Mouse (Mus musculus) E14TG2a.4 (cell line): ENCODE results near the gene Prrx2.
"Not testable (repeated sequence)": the region's sequence is repeated elsewhere in the genome, so short reads cannot be mapped to it uniquely, and the experiment has no call there.

Experiments
- H3K27me3 ChIP-seq: 2 replicates; pipeline ENCODE4 v1.6.1; 2014; ENCODE audit warnings: low read length, control low read depth; ENCODE audit not compliant: insufficient read depth
- H3K36me3 ChIP-seq: 2 replicates; pipeline ENCODE4 v1.6.1; 2014; ENCODE audit warnings: low read length, control low read depth; ENCODE audit not compliant: insufficient read depth
- H3K4me1 ChIP-seq: replicated peaks from 2 replicates; pipeline ENCODE4 v1.6.1; 2014; ENCODE audit warnings: low read depth, low read length, control low read depth
- H3K4me3 ChIP-seq: replicated peaks from 2 replicates; pipeline ENCODE4 v1.5.1; 2014; ENCODE audit warnings: mild to moderate bottlenecking, low read length
- H3K9me3 ChIP-seq: 2 replicates; pipeline ENCODE4 v1.6.1; 2014; ENCODE audit warnings: low read length, control low read depth
- CTCF ChIP-seq: conservative IDR thresholded peaks from 2 replicates; pipeline ENCODE4 v1.5.1; 2014; ENCODE audit warnings: low read length
- NANOG ChIP-seq: IDR thresholded peaks from 2 replicates; pipeline ENCODE4 v1.6.1; 2014; ENCODE audit warnings: borderline replicate concordance, low read length, mixed read lengths
- POU5F1 ChIP-seq: IDR thresholded peaks from 2 replicates; pipeline ENCODE4 v1.6.1; 2014; ENCODE audit warnings: low read length, borderline replicate concordance

Prrx2 gene

GRCm38 (mm10) chr2:30927844-30928628 is 93.3 kb downstream of the Prrx2 start:
- no peaks in the 10 kb centered on the region for H3K9me3 ChIP-seq
- no peaks in the 10 kb centered on the region for H3K36me3 ChIP-seq
- TF ChIP-seq NANOG (no peak), CTCF (peak; percentile 98)
- peaks cover 65% of the 10 kb centered on the region for H3K4me1 ChIP-seq
- H3K27me3 ChIP-seq: peaks cover 25% of the 10 kb centered on the region
- peak overlapping the region; percentile 71 for H3K4me3 ChIP-seq

- peak overlapping the region; percentile 71 for H3K4me3 ChIP-seq
- no peaks in the 10 kb centered on the region for H3K9me3 ChIP-seq
- H3K36me3 ChIP-seq: no peaks in the 10 kb centered on the region
- peaks cover 20% of the 10 kb centered on the region for H3K27me3 ChIP-seq
- TF ChIP-seq POU5F1 (no peak), NANOG (no peak), CTCF (no peak)
- peaks cover 73% of the 10 kb centered on the region for H3K4me1 ChIP-seq
Measured at GRCm38 (mm10) chr2:30928893-30929482, 94.2 kb downstream of the Prrx2 start.

GRCm38 (mm10) chr2:30929483-30930045 is 94.8 kb downstream of the Prrx2 start, which contains the start of gene Ptges:
Ptges (minus strand) TSS chr2:30929863.
- H3K4me3 ChIP-seq: peak within 1 kb of the TSS; percentile 71
- H3K9me3 ChIP-seq: no peaks in the 10 kb centered on the region
- H3K36me3 ChIP-seq: no peaks in the 10 kb centered on the region
- H3K27me3 ChIP-seq: peaks cover 15% of the 10 kb centered on the region
- H3K4me1 ChIP-seq: peaks cover 77% of the 10 kb centered on the region
- TF ChIP-seq NANOG (no peak), POU5F1 (no peak), CTCF (peak; percentile 66)

GRCm38 (mm10) chr2:30930846-30931245 is 96.1 kb downstream of the Prrx2 start:
- H3K9me3 ChIP-seq, H3K36me3 ChIP-seq, H3K4me3 ChIP-seq, H3K27me3 ChIP-seq: not testable (repeated sequence)
- peaks cover 82% of the 10 kb centered on the region for H3K4me1 ChIP-seq
